Mouse (Mus musculus): ENCODE data around the gene Gm14496. TPM values are rescaled to one million over a fixed set of nuclear protein-coding genes. Genes with fewer than 3 reads are reported as not detected.
A peak's percentile ranks its signal among the peaks of the same experiment; 100 is the strongest.
"Not testable (repeated sequence)": the region's sequence is repeated elsewhere in the genome, so short reads cannot be mapped to it uniquely, and the experiment has no call there.

The Gm14496 gene
- polyA plus RNA-seq (2015; fragmentation: Nextera tagmentation; extraction: Ambion mirVana): not detected in 2 replicates

GRCm38 (mm10) chr2:181990829-181991228 lies at the start of gene Gm14496:
Gene Gm14496, plus strand, starts transcription at chr2:181991129.
- ATAC-seq: no peak
- Histone ChIP-seq H3K27ac (no peak within 1 kb of the TSS), H3K36me3 (no peaks in the 10 kb centered on the region), H3K4me1 (replicated peaks) (no peaks in the 10 kb centered on the region), H3K4me3 (replicated peaks) (no peak within 1 kb of the TSS), H3K9me3 (no peaks in the 10 kb centered on the region), H3K27me3 (replicated peaks) (no peaks in the 10 kb centered on the region), H3K4me2 (replicated peaks) (no peak within 1 kb of the TSS), H3K9ac (no peak within 1 kb of the TSS)
- WGBS: 68% methylated on average over 3 of the region's 3 CpGs

DNA sequence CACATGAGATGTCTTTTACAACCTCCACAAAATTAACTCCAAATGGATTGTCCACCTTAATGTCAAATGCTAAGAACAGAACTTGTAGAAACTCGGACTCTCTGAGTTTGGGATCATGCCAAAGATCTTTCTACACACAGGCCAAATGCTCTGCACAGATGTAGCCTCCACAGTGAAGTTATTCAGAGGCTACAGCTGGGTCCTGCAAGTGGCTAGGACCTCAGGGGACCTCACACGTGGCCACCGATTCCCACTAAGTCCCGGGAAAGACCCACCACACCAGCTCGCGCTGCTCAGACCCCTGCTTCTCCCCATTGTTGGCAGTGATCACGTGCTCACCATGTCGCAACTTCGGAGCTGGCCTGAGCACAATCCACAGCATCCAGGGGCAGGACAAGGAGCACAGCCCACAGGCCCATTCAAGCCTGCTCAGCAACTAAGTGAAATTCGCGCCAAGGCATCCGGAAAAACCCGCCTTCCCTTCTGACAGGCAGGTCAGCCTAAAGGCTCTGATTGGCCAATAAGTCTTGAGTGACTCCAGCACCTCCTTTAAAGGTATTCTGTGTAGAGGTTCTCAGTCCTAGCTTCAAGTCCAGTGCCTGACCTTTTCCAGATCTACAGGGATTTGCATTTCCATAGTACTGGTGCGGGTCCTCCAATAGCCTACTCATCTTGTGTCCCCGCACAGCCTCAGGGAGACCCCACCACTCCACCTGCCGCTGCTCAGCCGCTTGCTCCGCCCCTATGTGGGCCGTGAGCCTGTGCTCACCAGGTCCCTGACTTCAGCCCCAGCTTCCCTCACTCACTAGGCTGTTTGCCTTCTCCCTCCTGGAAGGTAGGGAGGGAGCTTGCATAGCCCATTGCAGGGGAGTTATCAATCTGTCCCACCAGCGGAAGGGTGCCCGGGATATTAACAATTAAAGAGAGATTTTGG lies 37.9 kb upstream of the Gm14496 start:
- not testable (repeated sequence) for H3K27me3 ChIP-seq (replicated peaks); H3K9me3 ChIP-seq; H3K36me3 ChIP-seq; H3K9ac ChIP-seq; H3K4me1 ChIP-seq (replicated peaks)
- Histone ChIP-seq H3K4me3 (replicated peaks) (0 out of 2 replicates have a peak overlapping the region, but pooled peaks have one; percentile 16), H3K4me2 (replicated peaks) (peak overlapping the region; percentile 49), H3K27ac (peak overlapping the region; percentile 70)
- peak; percentile 76 for ATAC-seq
- 24% methylated on average over 21 of the region's 21 CpGs for WGBS

DNA sequence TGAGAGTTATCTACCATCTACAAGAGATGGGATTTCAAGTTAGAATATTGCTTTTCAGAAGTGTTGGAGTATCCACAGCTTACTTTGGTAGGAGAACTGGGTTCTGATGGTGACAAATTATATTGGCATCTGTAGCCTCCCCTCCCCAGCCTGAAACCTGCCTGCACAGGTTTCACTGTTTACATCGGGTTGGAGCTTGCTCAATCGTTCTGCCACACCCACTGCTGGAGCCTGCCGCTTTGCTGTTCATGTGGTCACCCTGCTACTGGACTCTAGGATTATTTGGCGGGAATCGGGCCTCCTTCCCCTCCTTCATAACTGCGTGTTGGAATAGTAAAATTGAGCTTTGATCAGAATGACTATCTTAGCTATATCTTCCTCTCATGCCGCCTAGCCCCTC lies 22.5 kb upstream of the Gm14496 start:
- Histone ChIP-seq H3K4me3 (replicated peaks) (no peak overlapping the region), H3K27me3 (replicated peaks) (no peaks in the 10 kb centered on the region), H3K9me3 (no peaks in the 10 kb centered on the region), H3K4me2 (replicated peaks) (no peak overlapping the region), H3K9ac (no peak overlapping the region), H3K27ac (no peak overlapping the region), H3K4me1 (replicated peaks) (no peaks in the 10 kb centered on the region), H3K36me3 (no peaks in the 10 kb centered on the region)
- ATAC-seq: peak; percentile 74
- WGBS: 57% methylated on average over 7 of the region's 7 CpGs

- H3K9me3 ChIP-seq: no peaks in the 10 kb centered on the region
- H3K4me3 ChIP-seq (replicated peaks): no peak overlapping the region
- H3K4me2 ChIP-seq (replicated peaks): no peak overlapping the region
- H3K27me3 ChIP-seq (replicated peaks): no peaks in the 10 kb centered on the region
- H3K36me3 ChIP-seq: no peaks in the 10 kb centered on the region
- H3K4me1 ChIP-seq (replicated peaks): no peaks in the 10 kb centered on the region
- no peak overlapping the region for H3K9ac ChIP-seq
- no peak for ATAC-seq
- 96% methylated on average over 2 of the region's 2 CpGs for WGBS
- H3K27ac ChIP-seq: no peak overlapping the region
Observed at GRCm38 (mm10) chr2:181969187-181969586, 21.7 kb upstream of the Gm14496 start.

DNA sequence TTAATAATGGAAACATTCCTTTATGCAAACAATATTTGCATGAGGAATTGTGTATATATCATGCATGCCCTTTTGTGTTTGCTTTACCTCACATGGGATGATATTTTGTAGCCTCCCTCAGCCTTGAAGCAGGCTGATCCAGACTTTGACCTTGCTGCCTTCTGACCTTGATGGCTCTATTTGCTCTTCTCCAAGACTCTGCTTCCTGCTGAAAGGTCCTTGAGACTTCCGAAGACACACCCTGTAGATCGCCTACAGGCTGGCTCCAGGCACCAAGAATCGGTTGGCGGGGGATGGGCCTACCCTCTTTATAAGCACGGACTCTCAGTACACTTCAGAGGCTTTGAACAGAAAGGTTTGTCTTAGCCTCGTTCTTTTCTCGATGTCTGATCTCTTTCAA lies 9.0 kb upstream of the Gm14496 start:
- H3K4me1 ChIP-seq (replicated peaks); H3K4me2 ChIP-seq (replicated peaks); H3K9ac ChIP-seq; H3K4me3 ChIP-seq (replicated peaks); H3K27ac ChIP-seq; ATAC-seq; H3K36me3 ChIP-seq; H3K9me3 ChIP-seq; H3K27me3 ChIP-seq (replicated peaks): not testable (repeated sequence)
- WGBS: 64% methylated on average over 7 of the region's 7 CpGs

Other genes with a start within 250 kb of the Gm14496 start
- 2.4 and 2.7 TPM in 2 replicates for gene Myt1, start 227.8 kb upstream of the Gm14496 start, polyA plus RNA-seq (2015; fragmentation: Nextera tagmentation; extraction: Ambion mirVana)
- gene Pcmtd2, start 153.3 kb upstream of the Gm14496 start, polyA plus RNA-seq (2015; fragmentation: Nextera tagmentation; extraction: Ambion mirVana): 24.7 and 30.4 TPM in 2 replicates
- gene Polr3k, start 126.8 kb upstream of the Gm14496 start, polyA plus RNA-seq (2015; fragmentation: Nextera tagmentation; extraction: Ambion mirVana): 80.6 and 86.0 TPM in 2 replicates